Mouse (Mus musculus): ENCODE data around the gene C530008M17Rik. TPM values are rescaled to one million over a fixed set of nuclear protein-coding genes. Genes with fewer than 3 reads are reported as not detected.

C530008M17Rik gene
- polyA plus RNA-seq, 1 experiment, result 29.1 TPM

DNA sequence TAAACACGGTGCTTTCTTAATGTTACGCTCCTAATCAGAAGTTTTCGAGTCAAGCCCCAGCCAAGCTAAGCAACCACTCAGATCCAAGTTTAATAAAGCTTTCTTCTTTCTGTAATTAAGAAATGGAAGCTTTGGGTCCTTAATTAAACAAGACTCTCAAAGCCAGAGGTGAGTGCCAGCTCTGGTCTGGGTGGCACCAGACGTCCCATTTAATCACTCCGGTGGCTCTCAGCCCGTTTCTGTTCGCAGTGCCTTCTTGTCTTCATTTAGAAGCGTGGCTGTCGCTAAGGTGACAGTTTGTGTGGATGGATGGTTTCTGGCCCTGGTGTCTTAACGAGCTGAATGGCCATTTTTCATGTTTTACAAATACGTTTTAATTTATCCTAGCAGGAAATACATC is 158.7 kb downstream of the C530008M17Rik start:
- TF ChIP-seq POLR2A (IDR thresholded peaks at IDR 0.05; ENCODE audit: borderline replicate concordance, insufficient read depth, low read length), result no peak
- TF ChIP-seq CTCF (IDR thresholded peaks at IDR 0.05; ENCODE audit: borderline replicate concordance, insufficient read depth, low read depth, low read length), result no peak
- H3K27ac ChIP-seq (ENCODE audit: insufficient read depth, low read length), result no peak overlapping the region
- peak in 1 of 2 experiments; percentile 6 for DNase-seq

DNA sequence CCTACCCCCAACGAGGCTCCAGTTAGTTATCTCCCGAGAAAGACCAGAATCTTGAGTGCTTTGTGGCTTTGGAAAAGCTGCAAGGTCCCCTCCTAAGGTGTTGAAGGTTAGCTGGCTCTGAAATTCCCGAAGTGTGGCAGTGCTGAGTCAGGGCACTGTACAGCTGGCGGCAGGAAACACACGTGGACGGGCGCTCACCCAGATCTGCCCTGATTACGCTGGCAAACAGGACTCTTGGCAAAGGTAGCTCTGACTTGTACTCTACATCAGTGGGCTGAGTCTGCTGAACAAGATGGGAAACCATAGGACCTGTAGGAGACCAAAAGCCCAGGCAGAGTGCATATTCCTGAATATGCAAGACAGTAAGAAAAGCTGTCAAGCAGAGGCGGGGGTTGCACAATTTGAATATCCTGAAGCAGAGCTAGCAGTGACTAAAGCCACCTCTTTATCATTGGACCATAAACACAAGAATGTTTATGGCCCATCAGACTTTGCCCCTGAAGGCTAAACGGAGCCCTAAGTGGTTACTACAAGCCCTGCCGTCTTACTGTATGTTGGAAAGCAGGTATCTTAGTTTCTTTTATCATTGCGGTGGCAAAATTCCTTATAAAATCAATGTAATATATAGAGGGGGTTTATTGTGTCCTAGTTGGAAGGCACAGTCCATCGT is 159.6 kb downstream of the C530008M17Rik start:
- TF ChIP-seq POLR2A (IDR thresholded peaks at IDR 0.05; ENCODE audit: borderline replicate concordance, insufficient read depth, low read length), result no peak
- no peak for TF ChIP-seq CTCF (IDR thresholded peaks at IDR 0.05; ENCODE audit: borderline replicate concordance, insufficient read depth, low read depth, low read length)
- Histone ChIP-seq H3K27ac (ENCODE audit: insufficient read depth, low read length) (no peak overlapping the region), H3K27me3 (ENCODE audit: control insufficient read depth, insufficient read depth, low read length) (no peaks in the 10 kb centered on the region), H3K4me3 (replicated peaks; ENCODE audit: insufficient read depth, low read depth, low read length) (no peak overlapping the region), H3K4me1 (ENCODE audit: control insufficient read depth, insufficient read depth, low read length) (no peaks in the 10 kb centered on the region)
- 30% methylated on average over 13 of the region's 13 CpGs for WGBS
- DNase-seq, result peak; percentile 18 to 35

More for the DNA sequence above, 158.7 kb downstream of the C530008M17Rik start:
- Histone ChIP-seq H3K4me1 (ENCODE audit: control insufficient read depth, insufficient read depth, low read length) (no peaks in the 10 kb centered on the region), H3K27me3 (ENCODE audit: control insufficient read depth, insufficient read depth, low read length) (no peaks in the 10 kb centered on the region), H3K4me3 (replicated peaks; ENCODE audit: insufficient read depth, low read depth, low read length) (no peak overlapping the region)
- 4% methylated on average over 11 of the region's 11 CpGs for WGBS

DNA sequence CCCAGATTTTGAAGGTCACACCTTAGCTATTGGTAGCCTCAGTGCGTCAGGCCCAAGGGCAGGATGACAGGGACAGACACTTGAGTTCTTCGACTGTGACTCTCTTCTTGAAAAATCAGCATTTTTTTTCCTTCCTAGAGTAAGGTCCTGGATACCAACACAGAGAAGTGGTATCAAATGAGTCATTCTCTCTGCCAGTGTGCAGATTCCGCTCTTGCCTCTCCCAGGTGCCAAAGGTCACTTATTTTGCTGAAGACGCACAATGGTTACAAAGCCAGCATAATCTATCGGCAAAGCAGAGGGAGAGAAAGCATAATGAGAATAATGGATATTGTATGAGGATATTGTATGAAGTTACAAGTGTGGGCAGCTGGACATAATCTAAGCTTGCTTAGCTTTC is 160.4 kb downstream of the C530008M17Rik start:
- TF ChIP-seq POLR2A (IDR thresholded peaks at IDR 0.05; ENCODE audit: borderline replicate concordance, insufficient read depth, low read length) (no peak), CTCF (IDR thresholded peaks at IDR 0.05; ENCODE audit: borderline replicate concordance, insufficient read depth, low read depth, low read length) (no peak)
- 93% methylated on average over 5 of the region's 5 CpGs for WGBS
- Histone ChIP-seq H3K27ac (ENCODE audit: insufficient read depth, low read length) (no peak overlapping the region), H3K27me3 (ENCODE audit: control insufficient read depth, insufficient read depth, low read length) (no peaks in the 10 kb centered on the region), H3K4me1 (ENCODE audit: control insufficient read depth, insufficient read depth, low read length) (no peaks in the 10 kb centered on the region), H3K4me3 (replicated peaks; ENCODE audit: insufficient read depth, low read depth, low read length) (no peak overlapping the region)
- no peak for DNase-seq

DNA sequence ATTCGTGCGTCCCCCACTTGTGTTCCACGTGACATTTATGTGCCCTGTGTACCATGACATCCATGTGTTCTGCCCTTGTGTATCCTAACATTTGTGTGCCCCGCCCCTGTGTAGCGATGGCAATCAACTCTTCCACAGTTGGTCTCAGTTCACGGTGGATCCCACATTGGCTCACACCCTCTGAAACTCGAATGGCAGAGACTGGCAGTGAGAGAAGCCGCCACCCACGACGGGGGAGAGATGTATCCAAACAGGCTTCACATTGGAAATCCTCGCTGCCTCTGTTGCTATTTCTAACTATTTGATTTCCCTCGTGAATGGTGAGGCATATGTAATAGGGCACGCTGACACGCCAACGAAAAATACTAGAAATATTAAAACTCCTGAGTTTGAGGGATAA is 161.4 kb downstream of the C530008M17Rik start:
- H3K4me1 ChIP-seq (ENCODE audit: control insufficient read depth, insufficient read depth, low read length), result no peaks in the 10 kb centered on the region
- TF ChIP-seq POLR2A (IDR thresholded peaks at IDR 0.05; ENCODE audit: borderline replicate concordance, insufficient read depth, low read length) (no peak), CTCF (IDR thresholded peaks at IDR 0.05; ENCODE audit: borderline replicate concordance, insufficient read depth, low read depth, low read length) (no peak)
- no peaks in the 10 kb centered on the region; the same call in 1 of the 2 replicates for H3K27me3 ChIP-seq (ENCODE audit: control insufficient read depth, insufficient read depth, low read length)
- DNase-seq, result no peak
- no peak overlapping the region for H3K27ac ChIP-seq (ENCODE audit: insufficient read depth, low read length)
- 87% methylated on average over 15 of the region's 15 CpGs for WGBS
- H3K4me3 ChIP-seq (replicated peaks; ENCODE audit: insufficient read depth, low read depth, low read length), result no peak overlapping the region

DNA sequence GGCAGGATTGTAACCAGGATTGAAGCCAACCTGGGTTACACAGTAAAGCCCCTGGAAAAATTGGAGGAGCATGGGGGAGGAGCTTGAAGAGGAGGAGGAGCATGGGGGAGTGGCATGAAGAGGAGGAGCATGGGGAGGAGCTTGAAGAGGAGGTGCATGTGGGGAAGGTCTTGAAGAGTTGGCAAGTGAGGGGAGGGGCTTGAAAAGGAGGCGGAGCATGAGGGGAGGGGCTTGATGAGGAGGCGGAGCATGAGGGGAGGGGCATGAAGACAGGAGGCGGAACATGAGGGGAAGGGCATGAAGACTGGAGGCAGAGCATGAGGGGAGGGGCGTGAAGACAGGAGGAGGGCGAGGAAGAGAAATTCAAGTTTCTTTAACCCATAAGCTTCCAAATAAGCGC is 162.5 kb downstream of the C530008M17Rik start:
- Histone ChIP-seq H3K27ac (ENCODE audit: insufficient read depth, low read length) (no peak overlapping the region), H3K4me1 (ENCODE audit: control insufficient read depth, insufficient read depth, low read length) (no peaks in the 10 kb centered on the region), H3K27me3 (ENCODE audit: control insufficient read depth, insufficient read depth, low read length) (no peaks in the 10 kb centered on the region; the same call in 1 of the 2 replicates), H3K4me3 (replicated peaks; ENCODE audit: insufficient read depth, low read depth, low read length) (no peak overlapping the region)
- no peak for DNase-seq
- WGBS, result 90% methylated on average over 6 of the region's 6 CpGs
- no peak for TF ChIP-seq CTCF (IDR thresholded peaks at IDR 0.05; ENCODE audit: borderline replicate concordance, insufficient read depth, low read depth, low read length)
- no peak for TF ChIP-seq POLR2A (IDR thresholded peaks at IDR 0.05; ENCODE audit: borderline replicate concordance, insufficient read depth, low read length)

DNA sequence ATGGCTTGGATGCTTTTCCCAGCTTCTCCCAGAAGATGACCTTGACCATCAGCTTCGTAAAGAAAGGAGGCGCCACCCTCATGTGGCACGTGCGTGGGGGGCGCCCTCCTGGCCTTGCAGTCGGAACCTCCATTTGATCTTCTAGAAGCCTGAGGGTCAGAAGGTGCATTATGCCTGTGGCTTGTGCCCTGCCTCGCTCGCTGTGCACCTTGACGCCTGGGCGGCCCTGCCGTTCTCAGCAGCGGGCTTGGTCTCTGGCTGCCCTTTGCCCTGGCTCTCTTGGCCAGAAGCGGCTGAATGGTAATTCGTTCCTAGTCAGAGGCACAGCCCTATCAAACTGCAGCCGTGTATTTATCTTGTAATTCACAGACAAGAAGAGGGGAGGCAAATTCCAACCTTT is 165.8 kb downstream of the C530008M17Rik start:
- DNase-seq, result no peak
- Histone ChIP-seq H3K4me3 (replicated peaks; ENCODE audit: insufficient read depth, low read depth, low read length) (no peak overlapping the region), H3K27ac (ENCODE audit: insufficient read depth, low read length) (no peak overlapping the region), H3K4me1 (ENCODE audit: control insufficient read depth, insufficient read depth, low read length) (no peaks in the 10 kb centered on the region), H3K27me3 (ENCODE audit: control insufficient read depth, insufficient read depth, low read length) (no peaks in the 10 kb centered on the region; the same call in 1 of the 2 replicates)
- TF ChIP-seq CTCF (IDR thresholded peaks at IDR 0.05; ENCODE audit: borderline replicate concordance, insufficient read depth, low read depth, low read length) (no peak), POLR2A (IDR thresholded peaks at IDR 0.05; ENCODE audit: borderline replicate concordance, insufficient read depth, low read length) (no peak)
- WGBS, result 92% methylated on average over 15 of the region's 15 CpGs

DNA sequence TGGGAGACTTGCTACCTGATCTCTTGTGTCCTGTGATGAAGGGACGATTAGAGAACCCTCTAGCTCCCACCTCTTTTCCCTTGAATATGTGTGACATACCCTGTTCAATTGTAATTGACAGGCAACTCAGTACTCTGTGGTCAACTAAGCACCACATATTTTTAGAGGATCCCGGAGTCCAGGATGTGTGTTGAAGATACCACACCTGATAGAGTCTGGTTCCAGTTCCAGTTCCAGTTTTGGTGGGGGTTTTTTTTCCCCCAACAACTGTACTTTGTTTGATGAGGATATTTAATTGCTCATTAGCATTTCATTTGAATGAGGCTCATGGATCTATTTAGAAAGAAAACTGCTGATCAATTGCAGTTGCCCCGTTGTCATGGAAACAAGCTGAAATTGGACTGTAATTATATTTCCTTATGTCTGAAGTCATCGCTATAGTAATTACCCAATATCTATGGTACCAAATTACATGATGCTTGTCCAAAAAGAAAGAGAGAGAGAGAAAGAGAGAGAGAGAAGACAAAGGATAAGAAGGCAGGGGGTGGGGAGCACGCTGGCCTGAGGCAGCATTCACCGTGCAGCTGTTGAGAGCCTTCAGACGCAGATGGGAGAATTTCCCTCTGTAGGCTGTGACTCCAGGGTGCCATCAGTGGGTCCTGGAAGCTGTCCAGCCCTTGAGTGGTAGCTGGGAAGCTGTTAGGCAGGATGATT is 172.4 kb downstream of the C530008M17Rik start:
- no peak for TF ChIP-seq POLR2A (IDR thresholded peaks at IDR 0.05; ENCODE audit: borderline replicate concordance, insufficient read depth, low read length)
- TF ChIP-seq CTCF (IDR thresholded peaks at IDR 0.05; ENCODE audit: borderline replicate concordance, insufficient read depth, low read depth, low read length), result no peak
- Histone ChIP-seq H3K27me3 (ENCODE audit: control insufficient read depth, insufficient read depth, low read length) (no peaks in the 10 kb centered on the region), H3K27ac (ENCODE audit: insufficient read depth, low read length) (no peak overlapping the region), H3K4me1 (ENCODE audit: control insufficient read depth, insufficient read depth, low read length) (no peaks in the 10 kb centered on the region), H3K4me3 (replicated peaks; ENCODE audit: insufficient read depth, low read depth, low read length) (no peak overlapping the region)
- 67% methylated on average over 7 of the region's 7 CpGs for WGBS
- DNase-seq, result no peak

Measured in cerebellum, adult 2 months (tissue).